Mouse (Mus musculus): ENCODE data around the gene Fam71e1. TPM values are rescaled to one million over a fixed set of nuclear protein-coding genes. Genes with fewer than 3 reads are reported as not detected.

The Fam71e1 gene
- polyA plus RNA-seq, 1 experiment = 12.2 TPM

GRCm38 (mm10) chr7:44494681-44495080 is 1.7 kb upstream of the Fam71e1 start:
- no peaks in the 10 kb centered on the region for H3K27me3 ChIP-seq (replicated peaks; ENCODE audit: control insufficient read depth, insufficient read depth, low read length)
- TF ChIP-seq CTCF (conservative IDR thresholded peaks at IDR 0.05; ENCODE audit: insufficient read depth, insufficient read length, low read depth, low read length) = no peak
- TF ChIP-seq POLR2A (IDR thresholded peaks at IDR 0.05; ENCODE audit: low read depth, low read length) = no peak
- H3K4me1 ChIP-seq (ENCODE audit: control insufficient read depth, insufficient read depth, low read length) = peaks cover 10% of the 10 kb centered on the region
- WGBS = 92% methylated on average over 12 of the region's 12 CpGs
- no peak overlapping the region for H3K4me3 ChIP-seq (ENCODE audit: insufficient read depth, low read depth, low read length)
- no peaks in the 10 kb centered on the region; the same call in 1 of the 2 replicates for H3K36me3 ChIP-seq (ENCODE audit: control insufficient read depth, insufficient read depth, low read length)
- no peak overlapping the region for H3K27ac ChIP-seq (ENCODE audit: insufficient read depth, low read depth, low read length)
- DNase-seq = no peak

GRCm38 (mm10) chr7:44495086-44495485 is 1.3 kb upstream of the Fam71e1 start:
- Histone ChIP-seq H3K36me3 (ENCODE audit: control insufficient read depth, insufficient read depth, low read length) (no peaks in the 10 kb centered on the region; the same call in 1 of the 2 replicates), H3K27me3 (replicated peaks; ENCODE audit: control insufficient read depth, insufficient read depth, low read length) (no peaks in the 10 kb centered on the region), H3K4me3 (ENCODE audit: insufficient read depth, low read depth, low read length) (no peak overlapping the region), H3K4me1 (ENCODE audit: control insufficient read depth, insufficient read depth, low read length) (peaks cover 10% of the 10 kb centered on the region), H3K27ac (ENCODE audit: insufficient read depth, low read depth, low read length) (no peak overlapping the region)
- TF ChIP-seq CTCF (conservative IDR thresholded peaks at IDR 0.05; ENCODE audit: insufficient read depth, insufficient read length, low read depth, low read length) = no peak
- no peak for TF ChIP-seq POLR2A (IDR thresholded peaks at IDR 0.05; ENCODE audit: low read depth, low read length)
- DNase-seq = no peak
- 67% methylated on average over 7 of the region's 7 CpGs for WGBS

GRCm38 (mm10) chr7:44496771-44497109 is 359 bp downstream of the Fam71e1 start:
- TF ChIP-seq POLR2A (IDR thresholded peaks at IDR 0.05; ENCODE audit: low read depth, low read length) (no peak), CTCF (conservative IDR thresholded peaks at IDR 0.05; ENCODE audit: insufficient read depth, insufficient read length, low read depth, low read length) (no peak)
- H3K27ac ChIP-seq (ENCODE audit: insufficient read depth, low read depth, low read length) = peak overlapping the region; percentile 43; the same call in 1 of the 2 replicates
- H3K27me3 ChIP-seq (replicated peaks; ENCODE audit: control insufficient read depth, insufficient read depth, low read length) = no peaks in the 10 kb centered on the region
- 1% methylated on average over 26 of the region's 26 CpGs for WGBS
- H3K4me1 ChIP-seq (ENCODE audit: control insufficient read depth, insufficient read depth, low read length) = peaks cover 10% of the 10 kb centered on the region
- H3K4me3 ChIP-seq (ENCODE audit: insufficient read depth, low read depth, low read length) = peak overlapping the region; percentile 73
- H3K36me3 ChIP-seq (ENCODE audit: control insufficient read depth, insufficient read depth, low read length) = no peaks in the 10 kb centered on the region
- no peak for DNase-seq

- H3K27ac ChIP-seq (ENCODE audit: insufficient read depth, low read depth, low read length) = no peak overlapping the region
- no peaks in the 10 kb centered on the region for H3K36me3 ChIP-seq (ENCODE audit: control insufficient read depth, insufficient read depth, low read length)
- peaks cover 10% of the 10 kb centered on the region for H3K4me1 ChIP-seq (ENCODE audit: control insufficient read depth, insufficient read depth, low read length)
- TF ChIP-seq POLR2A (IDR thresholded peaks at IDR 0.05; ENCODE audit: low read depth, low read length) (no peak), CTCF (conservative IDR thresholded peaks at IDR 0.05; ENCODE audit: insufficient read depth, insufficient read length, low read depth, low read length) (no peak)
- H3K27me3 ChIP-seq (replicated peaks; ENCODE audit: control insufficient read depth, insufficient read depth, low read length) = no peaks in the 10 kb centered on the region
- H3K4me3 ChIP-seq (ENCODE audit: insufficient read depth, low read depth, low read length) = no peak overlapping the region
- 86% methylated on average over 10 of the region's 10 CpGs for WGBS
- no peak for DNase-seq
Measured at GRCm38 (mm10) chr7:44497361-44498055, 1.1 kb downstream of the Fam71e1 start.

GRCm38 (mm10) chr7:44498922-44499321 is 2.5 kb downstream of the Fam71e1 start:
- Histone ChIP-seq H3K36me3 (ENCODE audit: control insufficient read depth, insufficient read depth, low read length) (no peaks in the 10 kb centered on the region), H3K27me3 (replicated peaks; ENCODE audit: control insufficient read depth, insufficient read depth, low read length) (no peaks in the 10 kb centered on the region), H3K4me3 (ENCODE audit: insufficient read depth, low read depth, low read length) (no peak overlapping the region), H3K27ac (ENCODE audit: insufficient read depth, low read depth, low read length) (no peak overlapping the region), H3K4me1 (ENCODE audit: control insufficient read depth, insufficient read depth, low read length) (peaks cover 10% of the 10 kb centered on the region)
- TF ChIP-seq CTCF (conservative IDR thresholded peaks at IDR 0.05; ENCODE audit: insufficient read depth, insufficient read length, low read depth, low read length) = no peak
- no peak for TF ChIP-seq POLR2A (IDR thresholded peaks at IDR 0.05; ENCODE audit: low read depth, low read length)
- no peak for DNase-seq
- 73% methylated on average over 1 of the region's 1 CpGs for WGBS

- H3K4me1 ChIP-seq (ENCODE audit: control insufficient read depth, insufficient read depth, low read length) = peaks cover 8% of the 10 kb centered on the region
Measured at GRCm38 (mm10) chr7:44500046-44500445, 3.7 kb downstream of the Fam71e1 start.

GRCm38 (mm10) chr7:44501563-44502115 is 5.3 kb downstream of the Fam71e1 start:
- H3K27ac ChIP-seq (ENCODE audit: insufficient read depth, low read depth, low read length) = no peak overlapping the region
- H3K36me3 ChIP-seq (ENCODE audit: control insufficient read depth, insufficient read depth, low read length) = no peaks in the 10 kb centered on the region
- H3K4me3 ChIP-seq (ENCODE audit: insufficient read depth, low read depth, low read length) = no peak overlapping the region
- DNase-seq = peak; percentile 60
- TF ChIP-seq POLR2A (IDR thresholded peaks at IDR 0.05; ENCODE audit: low read depth, low read length) (no peak), CTCF (conservative IDR thresholded peaks at IDR 0.05; ENCODE audit: insufficient read depth, insufficient read length, low read depth, low read length) (peak; percentile 75)
- H3K27me3 ChIP-seq (replicated peaks; ENCODE audit: control insufficient read depth, insufficient read depth, low read length) = no peaks in the 10 kb centered on the region
- WGBS = 38% methylated on average over 5 of the region's 5 CpGs
- H3K4me1 ChIP-seq (ENCODE audit: control insufficient read depth, insufficient read depth, low read length) = no peaks in the 10 kb centered on the region

More at GRCm38 (mm10) chr7:44500046-44500445, 3.7 kb downstream of the Fam71e1 start:
- TF ChIP-seq CTCF (conservative IDR thresholded peaks at IDR 0.05; ENCODE audit: insufficient read depth, insufficient read length, low read depth, low read length) (no peak), POLR2A (IDR thresholded peaks at IDR 0.05; ENCODE audit: low read depth, low read length) (no peak)
- no peak overlapping the region for H3K27ac ChIP-seq (ENCODE audit: insufficient read depth, low read depth, low read length)
- 62% methylated on average over 20 of the region's 20 CpGs for WGBS
- DNase-seq = no peak
- no peak overlapping the region for H3K4me3 ChIP-seq (ENCODE audit: insufficient read depth, low read depth, low read length)
- H3K36me3 ChIP-seq (ENCODE audit: control insufficient read depth, insufficient read depth, low read length) = no peaks in the 10 kb centered on the region
- no peaks in the 10 kb centered on the region for H3K27me3 ChIP-seq (replicated peaks; ENCODE audit: control insufficient read depth, insufficient read depth, low read length)

All from kidney, adult 2 months (tissue).